Mouse (Mus musculus) kidney, adult 2 months (tissue): ENCODE results near the gene Snrpa1.

Experiments used
- CTCF ChIP-seq: fragments of 200-500 bp; conservative IDR thresholded peaks from 2 replicates; pipeline ENCODE4 v1.5.1; 2011; ENCODE audit warnings: low read depth, mild to moderate bottlenecking, control low read depth, low read length, moderate library complexity, mixed read lengths; ENCODE audit not compliant: insufficient read depth, insufficient read length
- POLR2A ChIP-seq: fragments of 200-500 bp; IDR thresholded peaks from one replicate; pipeline ENCODE4 v1.6.1; 2011; ENCODE audit warnings: low read depth, low read length, control low read depth

DNA sequence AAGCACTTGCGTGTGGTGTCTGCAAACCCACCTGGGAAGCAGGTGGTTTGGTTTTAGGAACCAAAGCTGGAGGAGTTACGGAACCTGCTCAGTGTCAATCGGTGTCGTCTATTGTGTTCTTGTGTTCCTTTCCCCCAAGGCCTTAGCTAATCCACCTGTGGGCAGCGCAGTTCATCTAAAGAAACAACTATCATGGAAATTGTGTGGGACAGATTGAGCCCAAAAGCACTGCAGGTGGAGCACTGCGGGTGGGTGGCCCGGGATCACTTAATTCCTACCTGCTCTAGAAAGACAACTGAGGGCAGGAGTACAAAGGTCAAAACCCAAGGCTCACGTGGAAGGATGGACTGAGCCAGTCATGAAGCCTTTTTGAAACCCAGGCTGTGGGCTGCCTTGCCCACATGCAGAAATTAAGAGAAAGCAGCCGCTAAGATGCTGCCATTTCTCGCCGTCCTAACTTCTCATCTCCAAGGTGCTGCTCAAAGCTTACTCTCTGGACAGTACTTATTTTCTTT, 31.9 kb downstream of the Snrpa1 start:
- TF ChIP-seq CTCF (no peak), POLR2A (no peak)
